Mouse (Mus musculus) heart, postnatal 0 days (tissue): Measurements from ENCODE around the gene Nop2.

Experiments
- CTCF ChIP-seq: IDR thresholded peaks from 2 replicates; pipeline ENCODE4 v1.5.1; 2016; ENCODE audit warnings: antibody characterized with exemption, control low read depth, low read depth
- EP300 ChIP-seq: IDR thresholded peaks from 2 replicates; pipeline ENCODE4 v1.6.1; 2016; ENCODE audit warnings: antibody characterized with exemption, low read depth

GRCm38 (mm10) chr6:125129710-125130402, 1.9 kb upstream of the Nop2 start:
- TF ChIP-seq CTCF (no peak), EP300 (no peak)
